Comparison of ENCODE assay signal across 15 mouse cellular contexts in genomic region chr7:114293903-114294302, GRCm38 (mm10).
"Had no signal": no experiment of that assay in that cellular context is flagged by ENCODE, and none has a peak within 500 bp of the region (broad histone marks: within the 10 kb centered on the region; RNA-seq: fewer than 3 reads in every experiment).

No protein-coding gene starts in this region.

- H3K27ac ChIP-seq: kidney, embryonic 15.5 days; left cerebral cortex, adult 2 months; limb, embryonic 10.5 days; liver, embryonic 14.5 days; midbrain, embryonic 15.5 days; neural tube, embryonic 13.5 days; stomach, embryonic 15.5 days had no signal

- H3K9ac ChIP-seq: kidney, embryonic 15.5 days; liver, embryonic 14.5 days; midbrain, embryonic 15.5 days; neural tube, embryonic 13.5 days; stomach, embryonic 15.5 days had no signal

- H3K9me3 ChIP-seq: kidney, embryonic 15.5 days; limb, embryonic 10.5 days; megakaryocyte, embryonic 14.5 days; midbrain, embryonic 15.5 days; neural tube, embryonic 13.5 days; stomach, embryonic 15.5 days had no signal

- H3K27me3 ChIP-seq: kidney, embryonic 15.5 days; megakaryocyte, embryonic 14.5 days; neural tube, embryonic 13.5 days; stomach, embryonic 15.5 days had no signal

- H3K4me3 ChIP-seq: kidney, embryonic 15.5 days; left cerebral cortex, adult 2 months; limb, embryonic 10.5 days; megakaryocyte, embryonic 14.5 days; midbrain, embryonic 15.5 days; neural tube, embryonic 13.5 days; stomach, embryonic 15.5 days had no signal

- ATAC-seq: lung, postnatal 0 days; midbrain, embryonic 15.5 days had no signal

- DNase-seq: kidney, adult 11 months; lung, adult 2 months; right cerebral cortex, postnatal 14 days; thymus, adult 2 months; thymus, postnatal 25 days had no signal

- H3K4me1 ChIP-seq: midbrain, embryonic 15.5 days had no signal

- H3K4me2 ChIP-seq: kidney, embryonic 15.5 days; midbrain, embryonic 11.5 days; midbrain, embryonic 15.5 days; neural tube, embryonic 13.5 days; stomach, embryonic 15.5 days had no signal

- H3K36me3 ChIP-seq: kidney, embryonic 15.5 days; limb, embryonic 10.5 days; midbrain, embryonic 15.5 days; neural tube, embryonic 13.5 days; stomach, embryonic 15.5 days had no signal
